Mouse (Mus musculus): ENCODE results near the gene Gfpt1.

DNA sequence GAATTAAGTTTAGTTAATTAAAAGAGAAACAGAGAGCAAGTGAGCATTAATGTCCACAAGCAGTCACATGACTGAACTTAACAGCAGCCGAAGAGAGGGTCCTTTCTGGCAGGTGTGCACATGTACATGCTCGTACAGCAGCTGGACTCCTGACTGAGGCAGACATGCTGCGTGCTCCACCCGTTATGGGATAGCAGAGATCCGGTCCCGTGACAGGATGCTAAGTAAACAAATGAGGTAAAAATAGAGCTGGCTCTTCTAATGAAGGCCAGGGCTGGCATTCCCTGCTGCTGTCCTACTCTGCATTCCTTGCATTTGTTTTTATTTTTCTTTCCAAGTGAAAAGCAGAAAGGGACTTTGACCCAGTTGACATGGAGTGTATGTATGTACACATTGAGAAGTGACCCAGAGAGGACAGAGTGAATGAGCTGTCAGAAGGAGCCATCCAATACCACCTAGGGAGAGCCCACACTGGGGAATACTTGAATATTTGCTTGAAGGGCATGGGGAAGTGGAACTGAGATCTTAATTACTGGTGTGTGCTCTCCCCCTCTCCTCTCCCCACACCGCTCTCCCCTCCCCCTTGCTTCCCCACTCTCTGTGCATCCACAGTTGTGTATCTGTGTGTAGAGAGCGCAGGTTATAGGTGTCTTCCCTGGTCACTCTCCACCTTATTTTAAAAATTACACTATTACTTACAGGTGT is 84.6 kb downstream of the Gfpt1 start:
- no peak for TF ChIP-seq GATA1 (IDR thresholded peaks at IDR 0.05; ENCODE audit: borderline replicate concordance, low read length)
- no peak for TF ChIP-seq FLI1 (IDR thresholded peaks at IDR 0.05; ENCODE audit: low read length)
